Mouse (Mus musculus) embryonic facial prominence, embryonic 12.5 days (tissue): ENCODE data around the gene Gcm2. TPM values are rescaled to one million over a fixed set of nuclear protein-coding genes. Genes with fewer than 3 reads are reported as not detected.

Experiments
- ATAC-seq: fragments of 200-750 bp; cut with Nextera tagmentation; 2 replicates; pipeline ENCODE4 v1.8.0; 2017; ENCODE audit not compliant: insufficient number of reproducible peaks, insufficient read depth, low FRiP score, low TSS enrichment
- H3K27ac ChIP-seq: fragments of 300-500 bp; sonication (generic); 2 replicates; pipeline ENCODE4 v1.5.1; 2016; ENCODE audit warnings: mild to moderate bottlenecking
- H3K27me3 ChIP-seq: fragments of 300-500 bp; sonication (generic); 2 replicates; pipeline ENCODE4 v1.6.1; 2016; ENCODE audit warnings: mild to moderate bottlenecking, moderate library complexity
- H3K36me3 ChIP-seq: fragments of 300-500 bp; sonication (generic); 2 replicates; pipeline ENCODE4 v1.6.1; 2016; ENCODE audit warnings: mild to moderate bottlenecking
- H3K4me1 ChIP-seq: fragments of 300-500 bp; sonication (generic); 2 replicates; pipeline ENCODE4 v1.6.1; 2016
- H3K4me2 ChIP-seq: fragments of 300-500 bp; sonication (generic); replicated peaks from 2 replicates; pipeline ENCODE4 v1.6.1; 2016; ENCODE audit warnings: mild to moderate bottlenecking, moderate library complexity
- H3K4me3 ChIP-seq: fragments of 300-500 bp; sonication (generic); 2 replicates; pipeline ENCODE4 v1.5.1; 2016; ENCODE audit warnings: mild to moderate bottlenecking
- H3K9ac ChIP-seq: fragments of 300-500 bp; sonication (generic); 2 replicates; pipeline ENCODE4 v1.6.1; 2016; ENCODE audit warnings: mild to moderate bottlenecking, moderate library complexity
- H3K9me3 ChIP-seq: fragments of 300-500 bp; sonication (generic); 2 replicates; pipeline ENCODE4 v1.6.1; 2016; ENCODE audit warnings: mild to moderate bottlenecking, moderate library complexity
- WGBS: fragments of 180-500 bp; shearing (Covaris S2); methylation state at CpG from one replicate; pipeline ENCODE4 v1.1.7; 2016; 5-methylcytosine and 5-hydroxymethylcytosine counted together
- polyA plus RNA-seq: library from polyadenylated mRNA; unstranded; fragments of >200 nt; fragmentation: Nextera tagmentation; extraction: Ambion mirVana; gene quantifications from 2 replicates; pipeline ENCODE4 v1.2.1, GENCODE M21; 2016

Gcm2 gene
- 0.08 TPM in 1 of 2 replicates, not detected in the other for polyA plus RNA-seq

DNA sequence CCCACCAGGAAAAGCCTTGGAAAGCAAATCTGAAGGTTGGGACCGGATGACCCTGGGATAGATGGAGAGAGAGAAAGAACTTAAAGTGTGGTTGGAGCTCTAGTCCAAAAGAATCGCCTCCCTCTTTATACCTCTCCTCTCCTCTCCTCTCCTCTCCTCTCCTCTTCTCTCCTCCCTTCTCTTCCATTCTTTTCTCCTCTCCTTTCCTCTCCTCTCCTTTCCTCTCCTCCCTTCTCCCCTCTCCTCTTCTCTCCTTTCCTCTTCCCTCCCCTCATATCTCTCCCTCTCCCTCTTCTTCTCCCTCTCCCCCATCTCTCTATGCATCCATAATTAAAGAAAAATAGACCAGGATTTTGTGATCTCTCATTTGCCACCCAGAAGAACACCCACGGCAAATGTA, at the start of gene Gcm2:
Gene Gcm2 (minus strand): TSS at position 101 of the 400 bp plus-strand sequence.
- Histone ChIP-seq H3K27me3 (peaks cover 25% of the 10 kb centered on the region), H3K4me2 (no peak within 1 kb of the TSS), H3K4me1 (no peaks in the 10 kb centered on the region), H3K36me3 (no peaks in the 10 kb centered on the region), H3K4me3 (no peak within 1 kb of the TSS), H3K9me3 (no peaks in the 10 kb centered on the region), H3K9ac (no peak within 1 kb of the TSS), H3K27ac (no peak within 1 kb of the TSS)
- 69% methylated on average over 2 of the region's 3 CpGs for WGBS
- no peak for ATAC-seq

DNA sequence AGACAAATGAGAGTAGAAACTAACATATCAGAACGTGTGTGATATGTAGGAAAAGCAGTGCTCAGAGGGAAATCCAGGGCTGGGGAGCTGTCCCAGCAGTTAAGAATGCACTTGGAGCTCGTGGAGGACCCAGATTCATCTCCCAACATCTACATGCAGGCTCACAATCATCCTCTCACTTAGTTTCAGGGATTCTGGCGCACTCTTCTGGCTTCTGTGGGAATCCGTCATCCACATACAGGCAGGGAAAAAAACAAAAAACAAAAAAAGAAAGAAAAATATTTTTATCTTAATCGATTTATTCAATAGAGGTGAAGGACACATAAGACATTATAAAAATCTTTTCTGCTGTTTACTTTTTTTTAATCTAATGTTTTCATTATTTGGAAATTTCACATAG, 47.6 kb upstream of the Gcm2 start:
- H3K9ac ChIP-seq: no peak overlapping the region
- no peak overlapping the region for H3K4me3 ChIP-seq
- no peak overlapping the region for H3K27ac ChIP-seq
- no peaks in the 10 kb centered on the region for H3K27me3 ChIP-seq
- no peak overlapping the region for H3K4me2 ChIP-seq
- 77% methylated on average over 5 of the region's 5 CpGs for WGBS
- no peaks in the 10 kb centered on the region for H3K9me3 ChIP-seq
- H3K36me3 ChIP-seq: no peaks in the 10 kb centered on the region
- no peak for ATAC-seq
- H3K4me1 ChIP-seq: no peaks in the 10 kb centered on the region

DNA sequence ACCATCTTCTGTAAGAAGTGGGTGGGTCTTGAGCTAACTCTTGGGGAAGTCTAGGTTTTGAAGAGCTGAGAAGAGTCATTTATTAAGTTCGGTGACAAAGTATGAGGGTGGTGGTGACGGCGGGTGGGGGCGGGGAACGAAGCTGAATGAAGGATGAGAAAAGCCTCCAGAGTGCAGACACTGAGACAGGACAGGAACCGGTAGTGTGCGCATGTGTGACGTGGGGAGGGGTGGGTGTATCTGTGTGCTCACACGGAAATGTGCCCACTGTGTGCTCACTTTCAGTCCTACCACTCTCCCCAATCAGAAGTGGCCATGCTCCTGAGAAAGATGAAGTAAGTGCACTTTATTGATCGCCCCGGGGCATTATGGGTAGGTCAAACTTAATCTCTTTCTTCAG, 42.3 kb upstream of the Gcm2 start:
- no peaks in the 10 kb centered on the region for H3K9me3 ChIP-seq
- H3K27ac ChIP-seq: no peak overlapping the region
- WGBS: 88% methylated on average over 11 of the region's 11 CpGs
- H3K4me1 ChIP-seq: no peaks in the 10 kb centered on the region
- H3K36me3 ChIP-seq: no peaks in the 10 kb centered on the region
- no peak overlapping the region for H3K4me3 ChIP-seq
- ATAC-seq: no peak
- no peak overlapping the region for H3K9ac ChIP-seq
- H3K27me3 ChIP-seq: no peaks in the 10 kb centered on the region
- H3K4me2 ChIP-seq: no peak overlapping the region

DNA sequence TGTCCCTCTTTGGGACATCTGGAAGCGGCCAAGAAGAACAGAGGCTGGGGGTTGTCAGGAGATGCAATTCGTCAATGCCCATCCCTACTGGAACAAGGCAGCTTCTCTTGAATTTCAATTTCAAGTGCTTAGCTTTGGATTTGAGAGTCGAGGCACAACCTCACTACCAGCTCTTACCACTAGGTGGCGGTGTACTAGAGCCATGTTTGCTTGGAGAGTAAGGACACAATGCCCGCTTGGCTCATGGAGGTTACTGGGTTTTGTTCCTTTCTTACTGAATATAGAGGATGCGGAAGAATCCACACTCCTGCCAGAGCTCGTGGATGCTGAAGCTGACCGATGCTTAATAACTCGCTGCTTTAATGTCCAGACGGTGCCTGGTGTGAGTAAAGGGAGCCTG, 35.4 kb upstream of the Gcm2 start:
- Histone ChIP-seq H3K4me2 (no peak overlapping the region), H3K4me3 (no peak overlapping the region), H3K36me3 (no peaks in the 10 kb centered on the region), H3K9me3 (no peaks in the 10 kb centered on the region), H3K9ac (no peak overlapping the region), H3K27ac (no peak overlapping the region), H3K27me3 (no peaks in the 10 kb centered on the region), H3K4me1 (no peaks in the 10 kb centered on the region)
- WGBS: 77% methylated on average over 10 of the region's 10 CpGs
- ATAC-seq: no peak

DNA sequence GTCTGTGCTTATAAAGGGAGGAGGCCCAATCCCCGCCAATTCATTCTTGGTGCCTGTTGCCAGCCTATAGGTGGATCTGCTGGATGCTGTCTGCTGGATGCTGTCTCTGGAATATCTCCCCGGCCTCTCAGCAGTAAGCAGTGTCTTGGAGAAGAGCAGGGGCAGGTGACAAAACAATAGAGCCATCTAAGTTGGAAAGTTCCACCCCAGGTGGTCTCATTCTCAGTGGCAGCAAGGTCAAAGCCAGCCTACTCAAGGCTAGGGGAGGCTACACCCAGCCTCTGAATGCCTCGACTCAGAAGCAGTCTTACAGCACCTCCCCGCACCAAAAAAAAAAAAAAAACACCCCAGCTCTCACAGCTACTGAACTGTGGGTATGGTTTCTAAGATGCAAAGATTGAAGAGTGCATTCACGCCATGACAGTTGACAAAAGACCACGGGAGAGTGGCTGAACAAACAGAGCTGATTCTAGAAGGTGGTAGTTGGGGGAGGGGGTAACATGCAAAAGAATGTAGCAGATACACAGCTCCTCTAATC, 34.7 kb upstream of the Gcm2 start:
- no peak overlapping the region for H3K4me3 ChIP-seq
- H3K27ac ChIP-seq: no peak overlapping the region
- no peaks in the 10 kb centered on the region for H3K27me3 ChIP-seq
- H3K4me1 ChIP-seq: no peaks in the 10 kb centered on the region
- H3K9ac ChIP-seq: no peak overlapping the region
- no peaks in the 10 kb centered on the region for H3K9me3 ChIP-seq
- ATAC-seq: no peak
- H3K36me3 ChIP-seq: no peaks in the 10 kb centered on the region
- 80% methylated on average over 6 of the region's 6 CpGs for WGBS
- H3K4me2 ChIP-seq: no peak overlapping the region

DNA sequence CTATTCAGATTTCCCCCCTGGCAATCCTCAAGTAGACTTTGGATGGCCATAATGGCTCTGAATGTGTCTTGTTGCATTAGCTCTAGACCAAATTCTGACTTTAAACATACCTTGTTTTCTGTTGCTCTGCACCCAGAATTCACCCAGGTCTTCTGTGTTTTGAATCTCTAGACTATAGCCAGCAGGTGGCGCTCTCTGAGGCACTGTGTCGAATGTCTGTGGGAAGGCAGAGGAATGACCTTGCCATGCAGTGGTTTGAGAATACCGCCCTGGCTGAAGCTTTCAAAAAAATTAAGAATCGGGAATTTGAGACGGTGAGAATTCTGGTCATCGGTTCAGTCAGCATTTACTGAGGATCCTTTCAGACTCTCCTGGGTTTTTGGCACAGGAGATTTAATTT, 24.1 kb upstream of the Gcm2 start:
- WGBS: 7% methylated on average over 6 of the region's 6 CpGs
- Histone ChIP-seq H3K36me3 (no peaks in the 10 kb centered on the region), H3K4me1 (no peaks in the 10 kb centered on the region)

DNA sequence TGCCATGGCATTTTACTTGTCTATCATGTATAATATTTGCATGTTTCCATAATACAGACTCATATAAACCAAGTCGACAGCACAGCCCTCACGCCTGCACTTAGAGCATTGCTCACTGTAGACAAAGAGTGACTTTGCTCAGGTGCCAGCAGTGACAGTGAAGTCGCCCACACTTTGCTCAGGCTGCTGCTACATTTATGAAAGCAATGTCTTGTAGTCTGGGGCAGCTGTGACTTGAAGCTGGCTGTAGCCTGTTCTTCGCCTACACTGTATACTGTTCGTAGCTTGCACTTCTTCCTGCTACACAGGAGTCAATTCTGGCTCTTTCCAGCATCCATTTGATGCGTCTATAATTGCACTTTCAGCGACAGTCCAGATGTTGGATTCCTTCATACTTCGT, 18.2 kb upstream of the Gcm2 start:
- no peaks in the 10 kb centered on the region for H3K27me3 ChIP-seq
- H3K36me3 ChIP-seq: no peaks in the 10 kb centered on the region
- H3K27ac ChIP-seq: no peak overlapping the region
- H3K4me2 ChIP-seq: no peak overlapping the region
- ATAC-seq: no peak
- no peak overlapping the region for H3K4me3 ChIP-seq
- H3K4me1 ChIP-seq: no peaks in the 10 kb centered on the region
- 83% methylated on average over 8 of the region's 8 CpGs for WGBS
- H3K9me3 ChIP-seq: no peaks in the 10 kb centered on the region
- no peak overlapping the region for H3K9ac ChIP-seq

More for the DNA sequence above, 24.1 kb upstream of the Gcm2 start:
- Histone ChIP-seq H3K9ac (no peak overlapping the region), H3K4me3 (no peak overlapping the region), H3K4me2 (no peak overlapping the region), H3K27ac (no peak overlapping the region), H3K9me3 (no peaks in the 10 kb centered on the region), H3K27me3 (0 out of 2 replicates have a peak, but pooled peaks cover 3% of the 10 kb centered on the region)
- no peak for ATAC-seq

DNA sequence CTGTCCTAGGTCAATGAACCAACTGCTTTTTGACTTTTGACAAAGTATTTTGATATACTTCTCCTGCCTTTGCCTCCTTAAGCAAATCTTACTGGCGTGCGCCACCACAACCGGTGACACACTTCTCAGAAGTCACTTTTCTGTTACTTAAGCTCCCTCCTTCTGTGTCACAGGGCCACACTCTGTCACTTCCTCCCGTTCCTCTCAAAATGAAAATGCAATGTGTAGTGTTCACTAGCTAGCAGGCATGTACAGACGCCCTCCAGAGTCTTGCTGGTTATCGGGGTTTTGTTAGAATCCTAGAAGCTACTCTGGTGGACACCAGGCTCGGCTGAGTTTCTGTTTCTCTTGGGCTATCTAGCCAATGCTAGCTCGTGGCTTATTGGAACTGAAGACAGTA, 17.5 kb upstream of the Gcm2 start:
- ATAC-seq: no peak
- WGBS: 86% methylated on average over 8 of the region's 8 CpGs
- no peaks in the 10 kb centered on the region for H3K36me3 ChIP-seq
- H3K9me3 ChIP-seq: no peaks in the 10 kb centered on the region
- H3K4me1 ChIP-seq: no peaks in the 10 kb centered on the region
- H3K4me2 ChIP-seq: no peak overlapping the region
- no peak overlapping the region for H3K4me3 ChIP-seq
- H3K27me3 ChIP-seq: no peaks in the 10 kb centered on the region
- no peak overlapping the region for H3K9ac ChIP-seq
- no peak overlapping the region for H3K27ac ChIP-seq

DNA sequence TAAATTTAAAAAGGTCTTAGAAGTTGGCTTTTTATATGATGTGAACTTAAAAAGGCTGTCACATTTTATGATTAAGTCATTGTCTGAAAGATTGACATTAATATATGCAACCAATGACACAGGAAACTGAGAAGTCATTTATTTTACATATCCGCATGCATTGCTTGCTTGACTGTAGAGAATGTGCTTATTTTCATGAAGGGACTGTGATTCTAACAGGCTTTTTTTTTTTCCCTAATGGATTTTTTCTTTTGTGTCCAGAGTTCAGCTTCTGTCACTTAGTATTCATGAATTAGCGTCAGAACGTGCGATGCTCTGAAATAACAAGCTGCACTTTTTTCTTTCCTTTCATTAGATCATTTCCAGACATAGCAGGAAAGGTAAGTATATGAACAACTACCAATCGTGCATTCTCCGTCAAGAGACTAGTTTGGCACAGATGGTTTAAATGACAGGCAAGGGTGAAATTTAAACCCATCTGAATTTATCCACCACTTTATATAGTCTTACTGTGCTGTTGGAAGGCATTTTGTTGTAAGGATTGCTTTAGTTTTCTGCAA, 12.9 kb upstream of the Gcm2 start:
- Histone ChIP-seq H3K9me3 (no peaks in the 10 kb centered on the region), H3K4me1 (peaks cover 12% of the 10 kb centered on the region; the same call in 1 of the 2 replicates), H3K27ac (no peak overlapping the region), H3K27me3 (no peaks in the 10 kb centered on the region), H3K36me3 (no peaks in the 10 kb centered on the region), H3K4me2 (no peak overlapping the region), H3K9ac (no peak overlapping the region), H3K4me3 (no peak overlapping the region)
- ATAC-seq: no peak
- WGBS: 49% methylated on average over 6 of the region's 6 CpGs

DNA sequence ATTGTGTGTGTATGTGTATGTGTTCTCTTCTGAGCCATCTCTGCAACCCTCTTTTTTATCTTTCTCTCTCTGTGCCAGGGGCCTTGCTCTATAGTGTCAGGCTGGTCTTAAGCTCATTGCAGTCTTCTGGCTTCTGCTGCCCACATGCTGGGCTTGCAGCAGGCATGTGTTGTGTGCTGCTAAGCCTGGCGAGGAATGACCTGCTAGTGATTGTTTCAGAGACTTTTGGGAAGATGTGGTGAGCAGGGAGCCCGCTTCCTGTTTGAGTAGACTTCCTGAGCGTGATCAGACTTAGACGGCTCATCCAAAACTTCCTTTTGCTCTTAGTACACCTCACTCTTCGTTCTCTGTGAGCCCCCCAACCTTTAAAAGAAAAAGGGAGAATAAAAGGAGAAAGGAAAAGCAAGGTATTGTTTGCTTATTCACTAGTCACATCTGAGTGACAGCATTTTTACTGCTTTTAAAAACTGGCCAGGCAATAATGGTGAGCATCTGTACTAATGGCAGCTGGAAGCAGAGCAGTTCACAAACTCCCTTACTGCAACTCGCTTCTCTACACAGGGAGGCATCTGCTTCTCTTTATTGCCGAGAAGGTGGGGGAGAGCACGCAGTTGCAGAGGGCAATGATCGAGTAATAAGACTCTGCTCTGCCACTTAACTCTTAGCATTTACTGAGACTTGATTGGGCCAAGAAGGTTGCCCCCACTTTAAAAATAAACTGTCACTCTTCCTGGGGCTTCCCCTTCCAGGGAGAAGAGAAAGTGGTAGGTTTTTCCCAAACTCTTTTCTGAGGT, 8.5 kb upstream of the Gcm2 start:
- no peaks in the 10 kb centered on the region; the same call in 1 of the 2 replicates for H3K27me3 ChIP-seq
- H3K9ac ChIP-seq: no peak overlapping the region
- H3K36me3 ChIP-seq: no peaks in the 10 kb centered on the region
- no peak for ATAC-seq
- H3K27ac ChIP-seq: no peak overlapping the region
- WGBS: 23% methylated on average over 9 of the region's 9 CpGs
- H3K4me3 ChIP-seq: no peak overlapping the region
- no peaks in the 10 kb centered on the region for H3K9me3 ChIP-seq
- peaks cover 12% of the 10 kb centered on the region; the same call in 1 of the 2 replicates for H3K4me1 ChIP-seq
- H3K4me2 ChIP-seq: no peak overlapping the region

DNA sequence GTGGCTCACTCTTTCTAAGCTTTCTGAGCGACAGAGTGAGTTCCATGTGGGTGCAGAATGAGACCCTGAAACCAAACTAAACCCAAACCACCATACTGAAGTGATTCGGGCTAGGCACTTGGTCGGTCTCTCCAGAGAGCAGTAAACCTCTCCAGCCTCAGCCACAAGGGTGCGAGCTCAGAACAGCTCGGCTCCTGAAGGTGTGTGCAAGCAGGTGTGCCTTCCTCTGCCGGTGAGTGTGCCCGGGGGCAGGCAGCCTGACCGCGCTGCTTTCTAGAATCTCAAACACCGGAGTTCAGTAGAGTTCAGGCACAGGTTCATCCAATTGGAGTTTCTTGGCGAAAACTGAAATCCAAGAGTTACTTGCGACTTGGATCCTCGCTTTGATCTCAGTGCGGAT, 3.1 kb upstream of the Gcm2 start, which contains the start of gene Sycp2l:
Gene Sycp2l (plus strand): TSS at position 368 of the 400 bp plus-strand sequence.
- H3K4me1 ChIP-seq: 0 out of 2 replicates have a peak, but pooled peaks cover 2% of the 10 kb centered on the region

DNA sequence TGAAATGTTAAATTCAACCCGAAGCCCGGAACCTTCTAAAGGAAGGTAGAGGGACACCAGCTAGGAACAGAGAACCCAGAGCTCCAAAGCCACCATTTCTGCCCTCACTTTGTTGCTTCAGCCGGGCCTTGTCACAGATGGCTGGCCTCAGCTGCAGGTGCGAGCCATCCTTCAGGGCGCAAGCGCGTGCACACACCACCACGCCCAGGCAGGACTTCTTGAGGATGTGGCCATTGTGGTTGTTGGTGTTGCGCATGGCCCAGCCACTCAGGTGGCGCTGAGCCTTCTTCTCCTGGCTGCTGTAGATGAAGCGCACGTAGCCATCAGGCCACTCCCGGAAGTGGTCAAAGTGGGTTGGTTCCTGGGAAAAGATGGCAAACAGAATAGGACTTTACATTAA, 5.3 kb downstream of the Gcm2 start:
- 96% methylated on average over 13 of the region's 13 CpGs for WGBS
- Histone ChIP-seq H3K9ac (no peak overlapping the region), H3K27me3 (peaks cover 8% of the 10 kb centered on the region), H3K36me3 (no peaks in the 10 kb centered on the region), H3K4me2 (no peak overlapping the region), H3K4me1 (no peaks in the 10 kb centered on the region), H3K9me3 (no peaks in the 10 kb centered on the region), H3K27ac (no peak overlapping the region), H3K4me3 (no peak overlapping the region)
- no peak for ATAC-seq

More for the DNA sequence above, 3.1 kb upstream of the Gcm2 start, which contains the start of gene Sycp2l:
- no peaks in the 10 kb centered on the region for H3K9me3 ChIP-seq
- H3K9ac ChIP-seq: no peak within 1 kb of the TSS
- H3K4me3 ChIP-seq: 0 out of 2 replicates have a peak within 1 kb of the TSS, but pooled peaks have one; percentile 1
- peaks cover 25% of the 10 kb centered on the region for H3K27me3 ChIP-seq
- H3K36me3 ChIP-seq: no peaks in the 10 kb centered on the region
- WGBS: 19% methylated on average over 14 of the region's 14 CpGs
- no peak within 1 kb of the TSS for H3K27ac ChIP-seq
- no peak for ATAC-seq
- H3K4me2 ChIP-seq: peak within 1 kb of the TSS; percentile 39
